Mouse (Mus musculus): ENCODE measurements around the gene Bicc1. TPM values are rescaled to one million over a fixed set of nuclear protein-coding genes. Genes with fewer than 3 reads are reported as not detected.

Gene Bicc1
- total RNA-seq (2023; ENCODE audit: inconsistent age), result not detected in 4 replicates

DNA sequence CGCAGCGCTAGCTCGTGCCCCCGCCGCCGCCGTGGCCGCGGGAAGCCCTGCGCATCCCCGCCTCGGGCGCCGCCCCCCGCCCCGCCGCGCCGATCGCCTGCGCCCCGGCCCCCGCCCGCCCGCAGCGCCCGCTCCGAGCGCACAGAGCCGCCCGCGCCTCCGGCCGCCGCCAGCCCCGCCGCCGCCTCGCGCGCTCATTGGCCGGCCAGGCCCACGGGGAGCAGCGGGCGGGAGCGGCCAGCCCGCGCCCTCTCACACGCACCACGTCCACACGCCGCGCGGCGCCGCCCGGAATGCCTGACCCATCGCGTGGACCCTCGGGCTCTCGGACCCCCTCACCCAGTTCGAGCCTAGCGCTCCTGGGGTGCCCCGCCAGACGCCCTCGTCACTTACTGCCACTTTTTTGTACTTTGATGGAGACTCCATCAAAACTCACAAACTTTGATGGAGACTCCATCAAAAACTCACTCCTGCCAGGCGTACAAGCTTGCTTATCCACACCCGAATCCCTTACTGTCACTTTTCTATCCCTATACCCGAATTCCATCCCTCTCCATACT is at the start of gene Bicc1:
Gene Bicc1, minus strand, starts transcription at position 25 of the 560 bp plus-strand sequence.

Other genes starting within 250 kb of the Bicc1 start
- gene Tfam, start 78.6 kb upstream of the Bicc1 start, total RNA-seq (2023; ENCODE audit: inconsistent age), result 79.3 to 97.2 TPM (median 85.0 TPM) in 4 replicates
- gene Ube2d1, start 125.6 kb upstream of the Bicc1 start, total RNA-seq (2023; ENCODE audit: inconsistent age), result 56.6 to 65.3 TPM (median 63.0 TPM) in 4 replicates
- gene Cisd1, start 185.3 kb upstream of the Bicc1 start, total RNA-seq (2023; ENCODE audit: inconsistent age), result 9.6 to 18.4 TPM (median 12.6 TPM) in 4 replicates
- gene Ipmk, start 188.1 kb upstream of the Bicc1 start, total RNA-seq (2023; ENCODE audit: inconsistent age), result 23.8 to 30.6 TPM (median 27.1 TPM) in 4 replicates

Measured in B cell, adult (primary cell).